Mouse (Mus musculus): Measurements from ENCODE around the gene Leap2.
A peak's percentile ranks its signal among the peaks of the same experiment; 100 is the strongest.

Gene Leap2

GRCm38 (mm10) chr11:53423036-53423435, at the start of gene Leap2:
Leap2 (minus strand) TSS chr11:53423170.
- DNase-seq (ENCODE audit: low read depth, low spot score): no peak

- no peak for DNase-seq (ENCODE audit: low read depth, low spot score)
Observed at GRCm38 (mm10) chr11:53472709-53473108, 49.7 kb upstream of the Leap2 start.

- peak; percentile 87 for DNase-seq (ENCODE audit: low read depth, low spot score)
Observed at GRCm38 (mm10) chr11:53469968-53470695, 47.2 kb upstream of the Leap2 start, which contains the start of gene Gm9837. Gm9837 (minus strand) TSS chr11:53470479.

GRCm38 (mm10) chr11:53469294-53469967, 46.5 kb upstream of the Leap2 start:
- DNase-seq (ENCODE audit: low read depth, low spot score): no peak

- DNase-seq (ENCODE audit: low read depth, low spot score): peak; percentile 91
Observed at GRCm38 (mm10) chr11:53466231-53466971, 43.4 kb upstream of the Leap2 start.

- peak; percentile 56 for DNase-seq (ENCODE audit: low read depth, low spot score)
Observed at GRCm38 (mm10) chr11:53463551-53464424, 40.8 kb upstream of the Leap2 start.

GRCm38 (mm10) chr11:53461727-53462126, 38.8 kb upstream of the Leap2 start:
- no peak for DNase-seq (ENCODE audit: low read depth, low spot score)

GRCm38 (mm10) chr11:53460192-53460591, 37.2 kb upstream of the Leap2 start:
- DNase-seq (ENCODE audit: low read depth, low spot score): no peak

GRCm38 (mm10) chr11:53458996-53459395, 36.0 kb upstream of the Leap2 start:
- DNase-seq (ENCODE audit: low read depth, low spot score): peak; percentile 78

GRCm38 (mm10) chr11:53457372-53457954, 34.5 kb upstream of the Leap2 start:
- DNase-seq (ENCODE audit: low read depth, low spot score): peak; percentile 24

GRCm38 (mm10) chr11:53456474-53457371, 33.8 kb upstream of the Leap2 start, which contains the start of the genes Gm10447 and Shroom1:
Gm10447 (minus strand) TSS chr11:53457110.
Shroom1 (plus strand) TSS chr11:53457205.
- peak; percentile 66 for DNase-seq (ENCODE audit: low read depth, low spot score)

GRCm38 (mm10) chr11:53453031-53453430, 30.1 kb upstream of the Leap2 start:
- no peak for DNase-seq (ENCODE audit: low read depth, low spot score)

- no peak for DNase-seq (ENCODE audit: low read depth, low spot score)
Observed at GRCm38 (mm10) chr11:53452396-53452795, 29.4 kb upstream of the Leap2 start.

GRCm38 (mm10) chr11:53451361-53451760, 28.4 kb upstream of the Leap2 start:
- no peak for DNase-seq (ENCODE audit: low read depth, low spot score)

- DNase-seq (ENCODE audit: low read depth, low spot score): no peak
Observed at GRCm38 (mm10) chr11:53450070-53450705, 27.2 kb upstream of the Leap2 start.

- no peak for DNase-seq (ENCODE audit: low read depth, low spot score)
Observed at GRCm38 (mm10) chr11:53448529-53448928, 25.6 kb upstream of the Leap2 start.

GRCm38 (mm10) chr11:53447996-53448395, 25.0 kb upstream of the Leap2 start:
- DNase-seq (ENCODE audit: low read depth, low spot score): no peak

- DNase-seq (ENCODE audit: low read depth, low spot score): no peak
Observed at GRCm38 (mm10) chr11:53446183-53446582, 23.2 kb upstream of the Leap2 start.

- peak; percentile 36 for DNase-seq (ENCODE audit: low read depth, low spot score)
Observed at GRCm38 (mm10) chr11:53445562-53445961, 22.6 kb upstream of the Leap2 start.

Measured in R1 (cell line).